Mouse (Mus musculus) heart, adult 2 months (tissue): ENCODE results near the gene Commd8. TPM values are rescaled to one million over a fixed set of nuclear protein-coding genes. Genes with fewer than 3 reads are reported as not detected.

Experiments
- DNase-seq, 2 experiments: peaks; one replicate each; pipeline ENCODE4 v3.0.0; 2021
- H3K27ac ChIP-seq: fragments of 200-600 bp; 2 replicates; pipeline ENCODE4 v1.8.1; 2022
- H3K27me3 ChIP-seq: fragments of 200-500 bp; 2 replicates; pipeline ENCODE4 v1.6.1; 2012; ENCODE audit warnings: mild to moderate bottlenecking, low read length, inconsistent platforms, mixed read lengths; ENCODE audit not compliant: control insufficient read depth, insufficient read depth
- H3K36me3 ChIP-seq: fragments of 200-500 bp; 2 replicates; pipeline ENCODE4 v1.6.1; 2012; ENCODE audit warnings: low read length, inconsistent platforms; ENCODE audit not compliant: control insufficient read depth, insufficient read depth
- H3K4me1 ChIP-seq: fragments of 200-500 bp; 2 replicates; pipeline ENCODE4 v1.6.1; 2011; ENCODE audit warnings: low read length; ENCODE audit not compliant: control insufficient read depth, insufficient read depth
- H3K4me3 ChIP-seq: fragments of 200-600 bp; 2 replicates; pipeline ENCODE4 v1.8.1; 2022
- H3K79me2 ChIP-seq: fragments of 200-500 bp; replicated peaks from 2 replicates; pipeline ENCODE4 v1.6.1; 2012; ENCODE audit warnings: mild to moderate bottlenecking, inconsistent platforms, low read length, moderate library complexity, mixed read lengths; ENCODE audit not compliant: control insufficient read depth, insufficient read depth
- H3K9ac ChIP-seq: fragments of 200-500 bp; 2 replicates; pipeline ENCODE4 v1.6.1; 2012; ENCODE audit warnings: low read depth, mild to moderate bottlenecking, control low read depth, inconsistent platforms, low read length, mixed read lengths
- CTCF ChIP-seq: fragments of 200-600 bp; IDR thresholded peaks from 2 replicates; pipeline ENCODE4 v1.8.1; 2022; ENCODE audit warnings: antibody characterized with exemption, mild to moderate bottlenecking, moderate library complexity
- EP300 ChIP-seq: fragments of 200-500 bp; IDR thresholded peaks from 2 replicates; pipeline ENCODE4 v1.6.1; 2011; ENCODE audit warnings: low read depth, low read length, control low read depth; ENCODE audit not compliant: insufficient read depth
- POLR2A ChIP-seq: fragments of 200-500 bp; IDR thresholded peaks from 2 replicates; pipeline ENCODE4 v1.6.1; 2011; ENCODE audit warnings: mild to moderate bottlenecking, low read depth, low read length, control low read depth; ENCODE audit not compliant: insufficient read depth
- WGBS: fragments of 180-500 bp; shearing (Covaris S2); methylation state at CpG from one replicate; pipeline ENCODE4 v1.1.7; 2018; 5-methylcytosine and 5-hydroxymethylcytosine counted together
- intact Hi-C: fragments of 180-260 bp; cut with DNase I; formaldehyde crosslinking; loops from one replicate; pipeline ENCODE4 v1.15.1; 2025
- polyA plus RNA-seq: library from polyadenylated mRNA; depleted of rRNA; stranded (reverse); fragments of >200 nt; gene quantifications from 2 replicates; pipeline ENCODE4 v1.2.3, GENCODE M21; 2012
- total RNA-seq, 2 experiments: library from RNA; stranded (reverse); gene quantifications; 2 replicates each; pipeline ENCODE4 v1.2.3; 2021

The Commd8 gene
- total and polyA plus RNA-seq, 3 experiments: 5.6 to 43.7 (median 40.4) TPM

GRCm38 (mm10) chr5:72205271-72205670, 37.3 kb upstream of the Commd8 start:
- no peak overlapping the region for H3K27ac ChIP-seq
- WGBS: 82% methylated on average over 5 of the region's 5 CpGs
- DNase-seq: no peak

GRCm38 (mm10) chr5:72204507-72204906, 36.5 kb upstream of the Commd8 start:
- no peak for DNase-seq
- intact Hi-C loops: loop anchor here (5.0 kb wide), 1 partner anchor 33 kb away; no protein-coding TSS in a partner anchor
- Histone ChIP-seq H3K79me2 (no peaks in the 10 kb centered on the region; the same call in 1 of the 2 replicates), H3K27me3 (no peaks in the 10 kb centered on the region), H3K36me3 (peaks cover 11% of the 10 kb centered on the region), H3K27ac (peak overlapping the region; percentile 88), H3K4me1 (peaks cover 11% of the 10 kb centered on the region), H3K9ac (no peak overlapping the region; the same call in 1 of the 2 replicates), H3K4me3 (peak overlapping the region; percentile 87)
- no peak for TF ChIP-seq CTCF
- no peak for TF ChIP-seq POLR2A
- TF ChIP-seq EP300: no peak
- 52% methylated on average over 2 of the region's 2 CpGs for WGBS

More at GRCm38 (mm10) chr5:72205271-72205670, 37.3 kb upstream of the Commd8 start:
- TF ChIP-seq POLR2A: no peak
- TF ChIP-seq CTCF: no peak
- no peak for TF ChIP-seq EP300
- no peak overlapping the region for H3K9ac ChIP-seq
- intact Hi-C loops: no loop called here
- H3K79me2 ChIP-seq: no peaks in the 10 kb centered on the region; the same call in 1 of the 2 replicates
- peaks cover 11% of the 10 kb centered on the region for H3K36me3 ChIP-seq
- H3K4me3 ChIP-seq: 0 out of 2 replicates have a peak overlapping the region, but pooled peaks have one; percentile 87
- H3K27me3 ChIP-seq: no peaks in the 10 kb centered on the region
- H3K4me1 ChIP-seq: peaks cover 11% of the 10 kb centered on the region

DNA sequence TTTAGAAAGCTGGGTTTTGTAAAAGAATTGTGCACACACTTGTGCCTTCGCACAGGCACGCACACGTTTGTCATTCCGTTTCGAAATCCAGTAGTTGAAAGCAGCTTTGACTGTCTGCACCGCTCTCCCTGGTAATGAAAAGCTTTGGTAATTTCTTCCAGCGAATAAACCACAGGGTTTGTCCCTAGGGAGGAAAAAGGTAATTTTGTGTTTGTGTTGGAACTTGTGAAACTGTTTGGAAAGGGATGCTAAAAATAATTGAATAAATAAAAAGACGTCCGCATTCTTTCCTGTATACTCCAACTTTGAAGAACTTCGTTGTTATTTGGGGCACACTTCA, 35.7 kb upstream of the Commd8 start:
- TF ChIP-seq POLR2A: no peak
- no peak for TF ChIP-seq CTCF
- TF ChIP-seq EP300: no peak
- H3K27me3 ChIP-seq: no peaks in the 10 kb centered on the region
- peaks cover 11% of the 10 kb centered on the region for H3K4me1 ChIP-seq
- peaks cover 11% of the 10 kb centered on the region for H3K36me3 ChIP-seq
- intact Hi-C loops: loop anchor here (2.0 to 5.0 kb wide), 3 partner anchors 21 to 34 kb away; no protein-coding TSS in a partner anchor
- H3K27ac ChIP-seq: peak overlapping the region; percentile 88
- 4% methylated on average over 10 of the region's 10 CpGs for WGBS
- no peak for DNase-seq
- no peaks in the 10 kb centered on the region; the same call in 1 of the 2 replicates for H3K79me2 ChIP-seq
- peak overlapping the region; percentile 75 for H3K9ac ChIP-seq
- H3K4me3 ChIP-seq: peak overlapping the region; percentile 87

GRCm38 (mm10) chr5:72203028-72203733, 35.2 kb upstream of the Commd8 start:
- WGBS: 1% methylated on average over 32 of the region's 32 CpGs
- DNase-seq: peak; percentile 97 to 98
- no peaks in the 10 kb centered on the region; the same call in 1 of the 2 replicates for H3K79me2 ChIP-seq
- peaks cover 10% of the 10 kb centered on the region for H3K36me3 ChIP-seq
- intact Hi-C loops: loop anchor here (2.0 to 5.0 kb wide), 3 partner anchors 22 to 34 kb away; no protein-coding TSS in a partner anchor
- H3K4me3 ChIP-seq: peak overlapping the region; percentile 87
- H3K4me1 ChIP-seq: peaks cover 11% of the 10 kb centered on the region
- no peaks in the 10 kb centered on the region for H3K27me3 ChIP-seq
- TF ChIP-seq POLR2A (peak; percentile 99), EP300 (peak; percentile 54; the same call in 1 of the 2 replicates), CTCF (peak; percentile 38; the same call in 1 of the 2 replicates)
- H3K9ac ChIP-seq: peak overlapping the region; percentile 75
- H3K27ac ChIP-seq: peak overlapping the region; percentile 88

GRCm38 (mm10) chr5:72202016-72202415, 34.0 kb upstream of the Commd8 start:
- H3K9ac ChIP-seq: peak overlapping the region; percentile 39
- H3K79me2 ChIP-seq: no peaks in the 10 kb centered on the region; the same call in 1 of the 2 replicates
- peak overlapping the region; percentile 26; the same call in 1 of the 2 replicates for H3K4me3 ChIP-seq
- peaks cover 7% of the 10 kb centered on the region for H3K4me1 ChIP-seq
- peak; percentile 61 to 74 for DNase-seq
- peaks cover 6% of the 10 kb centered on the region for H3K36me3 ChIP-seq
- H3K27me3 ChIP-seq: no peaks in the 10 kb centered on the region
- intact Hi-C loops: loop anchor here (2.0 to 5.0 kb wide), 3 partner anchors 23 to 35 kb away; no protein-coding TSS in a partner anchor
- peak overlapping the region; percentile 88 for H3K27ac ChIP-seq
- WGBS: 39% methylated on average over 10 of the region's 10 CpGs
- TF ChIP-seq EP300 (0 out of 2 replicates have a peak, but pooled peaks have one; percentile 36), POLR2A (0 out of 2 replicates have a peak, but pooled peaks have one; percentile 30), CTCF (no peak)
